Mouse (Mus musculus): ENCODE data around the gene Casz1.

The Casz1 gene

GRCm38 (mm10) chr4:148803031-148803430, 1.2 kb upstream of the Casz1 start:
- no peak for DNase-seq (ENCODE audit: low spot score)

DNA sequence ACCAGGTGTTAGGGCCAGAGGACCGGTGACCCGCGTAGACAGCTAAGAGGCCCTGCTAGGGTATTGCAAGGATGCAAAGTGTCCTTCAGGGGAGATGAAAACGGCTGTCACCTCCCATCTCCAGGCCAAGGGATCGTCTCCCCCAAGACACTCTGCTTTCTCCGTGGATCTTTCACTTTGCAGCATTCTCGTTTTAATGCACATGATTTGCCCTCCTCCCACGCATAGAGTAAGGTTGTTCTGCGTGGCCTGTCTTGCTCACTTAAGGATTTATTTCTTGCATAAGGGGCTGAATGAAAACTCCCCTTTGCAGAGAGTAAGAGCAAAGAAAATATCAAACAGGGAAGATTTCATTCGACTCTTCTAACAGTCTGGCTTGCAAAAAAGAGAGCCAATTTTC, 593 bp upstream of the Casz1 start:
- DNase-seq (ENCODE audit: low spot score) = no peak

DNA sequence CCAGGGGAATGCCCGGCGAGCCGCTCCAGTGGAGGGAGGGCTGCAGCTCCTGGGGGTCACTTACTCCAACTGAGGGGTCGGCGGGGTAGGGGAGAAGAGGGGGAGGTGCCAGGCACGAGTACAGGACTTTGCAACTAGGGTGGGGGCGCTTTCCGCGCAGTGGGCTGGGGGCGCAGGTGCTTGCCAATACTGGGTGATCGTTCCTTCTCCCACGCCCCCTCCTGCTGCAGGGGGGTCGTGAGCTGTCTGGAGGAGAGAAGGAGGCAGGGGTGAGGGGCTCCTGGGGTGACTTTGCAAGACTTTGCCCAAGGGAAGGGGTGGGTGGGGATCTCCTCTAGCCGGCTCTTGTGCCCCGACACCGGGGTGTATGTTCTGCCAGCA, 541 bp downstream of the Casz1 start:
- DNase-seq (ENCODE audit: low spot score) = no peak

- DNase-seq (ENCODE audit: low spot score) = peak; percentile 28
Measured at GRCm38 (mm10) chr4:148805161-148805810, 1.1 kb downstream of the Casz1 start.

DNA sequence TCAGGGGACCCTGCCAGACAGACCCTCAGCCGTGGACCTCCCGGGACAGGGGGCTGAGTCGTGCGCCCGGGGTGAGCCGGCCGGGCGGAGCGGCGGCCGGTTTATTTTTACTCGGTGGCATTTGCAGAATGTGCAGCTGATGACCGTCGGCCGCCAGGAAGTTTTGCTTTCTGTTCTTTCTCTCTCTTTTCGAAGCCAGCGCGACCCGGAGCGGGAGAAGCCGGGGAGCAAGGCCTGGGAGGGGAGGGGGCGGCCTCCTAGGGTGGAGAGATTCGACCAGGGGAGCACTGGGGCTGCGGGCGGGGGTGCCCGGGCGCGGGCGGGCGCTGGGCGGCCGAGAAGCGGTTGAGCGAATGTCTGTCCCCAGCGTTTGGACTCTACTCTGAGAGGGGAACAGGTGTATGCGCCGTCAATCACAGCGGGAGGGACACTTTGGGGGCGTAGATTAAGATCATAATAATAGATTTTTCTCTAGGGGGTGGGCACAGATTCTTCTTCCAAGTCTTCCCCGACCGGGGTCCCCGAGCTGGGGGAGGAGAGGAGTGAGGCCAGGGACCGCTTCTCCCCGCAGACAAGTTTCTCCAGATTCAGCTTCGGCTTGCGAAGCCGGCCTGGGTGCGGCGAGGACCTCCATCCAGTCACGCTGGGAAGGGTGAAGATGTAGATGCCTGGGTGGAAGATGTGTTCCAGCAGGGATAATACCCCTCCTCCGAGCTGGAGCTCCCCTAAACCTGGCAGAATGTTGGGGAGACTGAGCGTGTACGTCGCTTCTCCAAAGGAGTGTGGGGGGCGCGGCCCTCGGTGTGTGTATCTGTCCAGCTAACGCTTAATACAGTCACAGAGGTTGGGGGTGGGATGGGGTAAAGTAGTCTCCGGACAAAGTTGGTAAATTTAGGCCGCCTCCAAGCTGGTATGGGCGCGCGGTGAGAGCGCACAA, 1.9 kb downstream of the Casz1 start:
- DNase-seq (ENCODE audit: low spot score) = no peak

DNA sequence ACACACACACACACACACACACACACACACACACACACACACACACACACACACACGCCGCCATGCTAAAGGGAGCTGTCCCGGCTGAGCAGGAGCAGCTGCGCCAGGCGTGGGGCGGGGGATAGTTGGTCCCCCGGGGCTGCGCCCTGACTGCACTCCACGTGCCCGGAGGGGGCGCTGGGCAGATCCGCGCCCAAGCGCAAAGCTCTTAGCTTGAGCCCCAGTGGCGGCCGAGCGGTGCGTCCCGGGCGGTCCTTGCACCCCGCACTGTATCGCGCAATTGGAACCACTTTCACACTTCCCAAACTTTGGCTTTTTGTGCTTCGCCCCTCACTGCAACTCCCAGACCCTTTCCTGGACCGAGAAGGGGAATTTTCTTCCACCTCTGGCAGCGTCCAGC, 2.6 kb downstream of the Casz1 start:
- DNase-seq (ENCODE audit: low spot score) = peak; percentile 56

DNA sequence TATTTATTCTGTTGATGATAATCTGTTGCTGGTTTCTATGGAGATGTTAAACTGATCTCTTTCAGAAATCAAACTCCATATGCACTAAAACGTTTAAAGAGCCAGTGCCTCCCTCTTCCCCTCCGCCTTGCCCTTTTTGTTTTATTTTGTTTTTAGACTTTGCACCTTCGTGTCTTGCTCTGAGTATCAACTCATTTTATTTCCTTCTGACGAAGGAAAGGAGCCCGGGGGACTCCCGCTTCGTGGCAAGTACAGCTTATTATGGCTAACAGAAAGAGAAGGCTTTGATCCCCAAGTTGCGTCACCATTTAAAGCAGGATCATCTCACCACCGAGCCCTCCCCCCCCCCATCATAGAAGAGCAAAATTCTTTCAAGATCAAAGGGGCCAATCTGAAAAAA, 3.2 kb downstream of the Casz1 start:
- no peak for DNase-seq (ENCODE audit: low spot score)

GRCm38 (mm10) chr4:148808839-148809238, 4.6 kb downstream of the Casz1 start:
- DNase-seq (ENCODE audit: low spot score) = no peak

GRCm38 (mm10) chr4:148810706-148811105, 6.5 kb downstream of the Casz1 start:
- DNase-seq (ENCODE audit: low spot score) = no peak

GRCm38 (mm10) chr4:148811940-148812339, 7.7 kb downstream of the Casz1 start:
- peak; percentile 51 for DNase-seq (ENCODE audit: low spot score)

DNA sequence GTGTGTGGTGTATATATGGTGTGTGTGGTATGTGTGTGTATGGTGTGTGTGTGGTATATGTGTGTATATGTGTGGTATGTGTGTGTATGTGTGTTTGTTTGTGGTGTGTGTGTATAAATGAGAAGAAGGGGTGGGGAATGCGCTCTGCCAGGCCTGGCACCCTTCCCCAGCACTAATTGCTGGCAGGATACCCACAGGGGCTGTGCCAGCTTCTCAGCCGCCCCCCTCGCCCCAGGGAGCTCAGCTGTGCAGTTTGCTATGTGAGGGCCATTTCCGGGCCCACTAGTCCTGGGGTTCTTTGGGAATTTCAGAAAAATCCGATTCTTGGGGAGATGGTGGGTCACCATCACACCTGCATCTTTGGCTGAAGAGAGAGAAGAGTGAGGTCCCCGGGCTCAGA, 9.0 kb downstream of the Casz1 start:
- DNase-seq (ENCODE audit: low spot score) = no peak

- no peak for DNase-seq (ENCODE audit: low spot score)
Measured at GRCm38 (mm10) chr4:148816556-148816955, 12.3 kb downstream of the Casz1 start.

DNA sequence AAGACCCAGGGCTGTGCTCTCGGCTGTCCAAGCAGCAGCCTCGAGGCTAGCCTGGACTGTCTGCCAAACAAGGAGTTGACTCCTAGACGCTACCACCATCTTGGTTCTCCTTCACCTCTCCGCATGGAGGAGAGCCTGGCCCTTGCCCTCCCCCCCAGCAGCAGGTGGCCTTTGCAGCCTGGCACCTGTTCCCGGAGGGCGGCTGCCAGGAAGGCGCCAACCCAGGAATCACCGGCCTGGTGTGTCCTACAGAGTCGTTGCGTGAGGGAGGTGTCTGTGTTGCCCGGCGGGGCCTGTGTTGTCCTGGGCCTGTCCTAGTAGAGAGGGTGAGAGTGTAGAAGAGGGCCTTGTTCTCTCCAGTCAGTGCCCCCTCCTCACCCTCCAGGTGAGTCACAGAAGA, 13.9 kb downstream of the Casz1 start:
- DNase-seq (ENCODE audit: low spot score) = no peak

- DNase-seq (ENCODE audit: low spot score) = no peak
Measured at GRCm38 (mm10) chr4:148820171-148820570, 15.9 kb downstream of the Casz1 start.

DNA sequence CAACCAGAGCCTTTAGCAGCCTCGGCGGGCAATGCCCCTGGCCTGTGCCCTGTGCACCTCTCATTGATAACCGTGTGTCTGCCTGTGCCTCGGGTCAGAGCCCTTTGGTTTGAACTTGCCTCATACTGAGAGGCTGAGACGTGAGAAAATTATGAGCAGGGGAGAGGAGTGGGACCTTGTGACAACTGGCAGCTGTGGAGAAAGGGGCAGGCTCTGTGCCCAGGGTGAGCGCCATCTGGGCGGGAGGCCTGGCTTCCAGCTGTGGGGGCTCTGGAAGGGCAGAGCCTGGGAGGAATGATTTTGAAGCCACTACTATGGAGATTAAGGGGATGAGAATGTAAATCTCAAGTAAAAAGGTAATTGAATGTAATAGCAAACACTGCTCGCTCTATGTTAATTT, 19.1 kb downstream of the Casz1 start:
- no peak for DNase-seq (ENCODE audit: low spot score)

- no peak for DNase-seq (ENCODE audit: low spot score)
Measured at GRCm38 (mm10) chr4:148830350-148830749, 26.1 kb downstream of the Casz1 start.

- DNase-seq (ENCODE audit: low spot score) = no peak
Measured at GRCm38 (mm10) chr4:148833245-148833990, 29.2 kb downstream of the Casz1 start.

- no peak for DNase-seq (ENCODE audit: low spot score)
Measured at GRCm38 (mm10) chr4:148836391-148836790, 32.2 kb downstream of the Casz1 start.

DNA sequence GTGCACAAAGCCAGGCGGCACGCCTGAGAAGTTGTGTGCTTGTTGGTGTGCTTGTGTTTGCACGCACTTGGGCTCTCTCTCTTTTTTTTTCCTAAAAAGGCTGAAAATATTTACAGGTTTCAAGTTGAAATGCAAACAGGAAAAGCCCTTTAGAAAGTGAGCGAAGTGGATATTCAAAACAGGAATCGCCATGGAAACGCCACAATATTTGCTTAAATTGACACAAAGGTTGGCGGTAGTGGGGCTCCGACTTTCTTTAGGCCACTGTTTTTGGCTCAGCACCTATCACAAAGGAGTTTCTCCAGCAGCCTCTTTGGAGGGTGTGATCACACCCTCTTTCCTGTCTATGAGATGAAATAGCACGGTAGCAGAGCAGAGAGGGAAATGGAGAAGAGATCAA, 32.8 kb downstream of the Casz1 start:
- no peak for DNase-seq (ENCODE audit: low spot score)

GRCm38 (mm10) chr4:148837644-148838043, 33.4 kb downstream of the Casz1 start:
- no peak for DNase-seq (ENCODE audit: low spot score)

- DNase-seq (ENCODE audit: low spot score) = no peak
Measured at GRCm38 (mm10) chr4:148842302-148842701, 38.1 kb downstream of the Casz1 start.

DNA sequence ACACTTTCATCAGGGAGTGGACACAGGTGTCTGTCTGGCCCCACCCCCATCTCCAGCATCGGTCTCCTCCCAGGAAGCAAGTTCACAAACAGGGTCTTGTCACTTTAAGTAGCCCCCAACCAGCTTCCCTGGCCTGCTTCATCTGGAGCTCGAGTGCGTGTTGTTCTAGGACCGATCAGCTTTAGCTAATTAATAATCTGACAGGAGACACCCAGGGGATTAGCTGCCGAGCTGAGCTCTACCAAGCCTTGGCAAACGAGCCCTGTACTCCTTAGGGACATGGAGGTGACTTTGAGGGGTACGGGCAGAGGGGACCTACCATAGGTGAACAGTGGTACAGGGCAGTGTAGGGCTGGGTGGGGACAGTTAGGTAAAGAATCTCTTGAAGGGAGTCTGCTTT, 40.7 kb downstream of the Casz1 start:
- no peak for DNase-seq (ENCODE audit: low spot score)

DNA sequence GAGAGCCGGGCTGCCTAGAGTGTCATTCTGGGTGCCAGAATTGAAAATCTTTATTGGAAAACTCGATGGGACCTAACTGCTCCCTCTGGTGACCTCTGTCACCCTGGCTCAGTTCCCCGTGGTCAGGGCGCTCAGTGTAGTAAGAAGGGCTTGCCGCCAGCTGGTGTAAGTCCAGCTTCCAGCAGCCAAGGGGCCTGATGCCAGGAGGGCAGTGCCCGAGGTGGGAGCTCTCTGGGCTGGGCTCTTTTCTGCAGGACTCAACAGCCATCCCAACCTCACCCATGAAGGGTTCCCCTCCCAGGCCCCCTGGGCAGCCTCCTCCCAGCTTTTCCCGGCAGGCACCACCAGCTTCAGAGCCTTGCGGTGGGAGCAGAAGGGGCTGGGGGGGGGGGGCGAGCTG, 42.0 kb downstream of the Casz1 start:
- DNase-seq (ENCODE audit: low spot score) = peak; percentile 73
